Mouse (Mus musculus) neutrophil, adult 59 days (primary cell): ENCODE measurements around the gene Emc6. TPM values are rescaled to one million over a fixed set of nuclear protein-coding genes. Genes with fewer than 3 reads are reported as not detected.

Experiments
- total RNA-seq, 2 experiments: library from RNA; stranded (reverse); gene quantifications; 1 replicate in 1 of 2; 2 replicates in 1 of 2; pipeline ENCODE4 v1.2.4; 2023

The Emc6 gene
- total RNA-seq: 10 to 100 TPM; 20.7 to 22.7 TPM

GRCm38 (mm10) chr11:73176608-73177508 lies at the start of gene Emc6, which contains the start of gene Tax1bp3:
Emc6 (minus strand) TSS chr11:73177037.
Tax1bp3 (plus strand) TSS chr11:73177083.

GRCm38 (mm10) chr11:73199230-73199712 lies 22.4 kb upstream of the Emc6 start, which contains the start of gene Shpk:
Shpk (plus strand) TSS chr11:73199460.

DNA sequence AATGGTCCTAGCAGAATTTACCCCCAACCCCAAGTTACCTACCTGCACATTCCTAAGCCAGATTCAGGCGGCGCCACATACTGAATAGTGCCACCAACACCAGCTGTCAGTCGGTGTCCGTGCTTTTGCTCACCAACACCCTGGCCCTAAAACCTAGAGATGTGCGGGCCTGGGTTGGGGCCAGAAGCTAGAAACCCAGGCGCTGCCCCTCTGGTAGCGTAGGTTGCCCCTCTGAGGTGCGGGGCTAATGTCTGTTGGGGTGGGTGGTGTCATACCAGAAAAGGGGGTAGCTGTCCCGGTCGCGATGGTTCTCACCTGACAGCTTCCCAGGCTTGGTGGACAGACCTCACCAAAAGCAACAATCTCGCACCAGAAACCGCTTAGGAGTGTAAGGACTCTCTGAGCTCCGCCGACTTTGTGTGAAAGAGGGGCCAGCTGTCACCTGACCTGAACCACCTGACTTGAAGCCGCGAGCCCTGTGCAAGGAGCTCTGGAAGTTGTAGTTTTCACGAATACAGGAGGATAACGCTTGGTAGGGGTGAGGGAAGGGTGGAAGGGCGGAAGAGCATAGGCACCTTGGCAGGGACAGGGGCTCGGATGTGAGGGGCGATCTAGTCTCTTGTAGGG lies 21.9 kb upstream of the Emc6 start, which contains the start of gene Ctns:
Gene Ctns (minus strand): TSS at position 440 of the 627 bp plus-strand sequence.

DNA sequence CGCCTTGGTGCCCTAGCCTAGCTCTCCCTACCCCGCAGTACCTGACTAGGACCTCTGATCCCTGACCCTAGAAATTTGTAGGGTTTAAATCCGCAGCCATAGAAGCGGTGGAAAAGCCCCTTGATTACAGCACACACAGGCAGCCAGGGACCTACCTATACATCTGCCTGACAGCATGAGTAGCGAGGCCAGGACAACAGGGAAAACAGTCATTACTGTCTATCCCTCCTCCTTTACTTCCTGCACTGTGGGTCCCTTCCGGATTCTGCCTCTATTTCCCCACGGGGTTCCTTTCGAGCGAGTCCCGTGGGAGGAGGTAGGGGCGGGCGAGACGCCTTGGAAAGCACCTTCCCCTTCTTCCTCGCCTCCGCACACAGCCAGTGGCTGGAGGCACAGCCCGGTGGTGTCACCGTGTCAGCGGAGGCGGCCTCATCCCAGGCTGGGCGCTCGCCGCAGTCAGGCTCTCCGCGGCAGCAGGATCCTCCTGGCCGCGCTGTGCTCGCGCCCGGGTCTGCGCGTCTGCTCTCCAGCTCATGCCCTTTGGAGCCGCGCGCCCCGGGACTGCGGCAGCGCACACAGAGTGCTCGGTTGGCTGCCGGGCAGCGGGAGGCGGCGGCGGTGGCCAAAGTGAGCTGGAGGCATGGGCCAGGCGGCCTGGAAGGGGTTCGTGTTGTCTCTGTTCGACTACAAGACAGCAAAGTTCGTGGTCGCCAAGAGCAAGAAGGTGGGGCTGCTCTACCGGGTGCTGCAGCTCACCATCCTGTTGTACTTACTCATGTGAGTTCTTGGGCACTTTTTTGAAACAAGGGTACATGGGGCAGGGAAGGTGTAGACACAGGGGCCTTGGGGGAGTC lies 16.7 kb downstream of the Emc6 start, which contains the start of gene P2rx5:
Gene P2rx5 (plus strand): TSS at position 465 of the 854 bp plus-strand sequence.

DNA sequence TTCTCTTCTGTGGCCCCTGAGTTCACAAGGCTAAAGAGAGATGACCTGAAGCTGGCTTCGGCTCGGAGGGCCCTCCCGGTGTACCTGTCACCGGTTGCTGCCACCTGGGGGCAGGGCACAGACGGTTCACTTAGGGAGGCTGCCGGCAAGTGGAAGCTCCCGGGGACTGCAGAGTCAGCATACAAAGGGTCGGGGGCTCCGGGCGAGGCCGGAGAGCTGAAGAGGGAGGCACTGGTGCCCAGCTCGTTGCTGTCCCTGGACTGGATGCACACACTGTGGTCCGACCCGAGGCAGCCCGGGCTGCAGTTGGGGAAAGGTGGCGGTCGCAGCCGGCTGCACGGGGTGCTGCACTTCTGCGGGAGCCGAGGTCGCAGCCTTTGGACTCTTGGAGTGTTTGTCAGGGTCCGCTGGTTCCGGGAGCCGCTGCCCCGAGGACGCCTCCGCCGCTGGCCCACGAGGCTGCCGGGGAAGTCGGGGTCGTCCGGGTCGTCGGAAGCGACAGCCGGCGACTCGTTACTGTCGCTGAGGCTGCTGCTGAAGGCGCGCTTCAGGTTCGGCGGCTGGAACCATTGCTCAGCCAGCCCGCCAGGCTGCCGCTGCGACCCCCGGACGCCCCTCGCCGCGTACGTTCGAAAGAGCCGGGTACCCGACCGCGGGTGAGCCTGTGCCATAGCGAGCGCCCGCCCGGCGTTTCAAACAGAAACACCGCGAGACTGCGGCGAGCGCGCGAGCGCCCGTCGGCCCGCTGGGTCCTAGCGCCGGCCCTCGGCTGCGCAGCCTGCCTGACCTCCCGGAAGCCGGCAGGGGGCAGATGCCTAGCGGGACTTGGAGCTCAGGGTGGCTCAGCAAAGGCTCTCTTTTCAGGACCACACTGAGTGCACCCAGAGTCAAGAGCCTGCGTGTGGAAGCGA lies 39.0 kb downstream of the Emc6 start, which contains the start of gene Haspin:
Gene Haspin (minus strand): TSS at position 704 of the 911 bp plus-strand sequence.

Other genes with a start within 250 kb of the Emc6 start
- 100 to 1,000 TPM; 279 to 289 TPM for gene Atp2a3, start 215.9 kb downstream of the Emc6 start, total RNA-seq
- 10 to 100 TPM; 10.7 to 10.8 TPM for gene P2rx1, start 177.9 kb downstream of the Emc6 start, total RNA-seq
- gene Camkk1, start 158.0 kb downstream of the Emc6 start, total RNA-seq: 1 to 10 TPM; 6.7 to 7.1 TPM
- gene Ncbp3, start 129.3 kb downstream of the Emc6 start, total RNA-seq: 10 to 100 TPM; 13.6 to 14.7 TPM
- gene Itgae, start 86.5 kb downstream of the Emc6 start, total RNA-seq: under 1 TPM in 1 of 2 experiments, not detected in 1; 0.09 TPM
- 10 to 100 TPM in 1 of 2 experiments, 1 to 10 TPM in 1; 8.9 to 11.9 TPM for gene Haspin, start 38.7 kb downstream of the Emc6 start, total RNA-seq
- not detected for gene P2rx5, start 16.6 kb downstream of the Emc6 start, total RNA-seq
- gene Tax1bp3, start within 50 bp of the Emc6 start, total RNA-seq: 10 to 100 TPM; 16.3 to 18.2 TPM
- gene Ctns, start 22.0 kb upstream of the Emc6 start, total RNA-seq: 10 to 100 TPM; 15.1 to 18.7 TPM
- 1 to 10 TPM; 1.3 to 1.8 TPM for gene Shpk, start 22.4 kb upstream of the Emc6 start, total RNA-seq
- not detected for gene Trpv1, start 57.3 kb upstream of the Emc6 start, total RNA-seq
- not detected for gene Trpv3, start 90.4 kb upstream of the Emc6 start, total RNA-seq
- gene Aspa, start 152.6 kb upstream of the Emc6 start, total RNA-seq: under 1 TPM in 1 of 2 experiments, not detected in 1; 0.09 TPM
- gene Gm49340, start 152.7 kb upstream of the Emc6 start, total RNA-seq: not detected
- not detected for gene Spata22, start 152.7 kb upstream of the Emc6 start, total RNA-seq
- gene Olfr20, start 173.7 kb upstream of the Emc6 start, total RNA-seq: not detected
- not detected for gene Olfr376, start 194.2 kb upstream of the Emc6 start, total RNA-seq
- gene Olfr1, start 222.6 kb upstream of the Emc6 start, total RNA-seq: not detected